Mouse (Mus musculus) lung, adult 2 months (tissue): Measurements from ENCODE around the gene Izumo1.

Experiments
- CTCF ChIP-seq: fragments of 200-500 bp; IDR thresholded peaks from 2 replicates; pipeline ENCODE4 v1.5.1; 2011; ENCODE audit warnings: mild to moderate bottlenecking, low read length, control low read depth; ENCODE audit not compliant: insufficient read depth
- POLR2A ChIP-seq: fragments of 200-500 bp; IDR thresholded peaks from 2 replicates; pipeline ENCODE4 v1.6.1; 2011; ENCODE audit warnings: low read depth, mild to moderate bottlenecking, control low read depth, low read length, borderline replicate concordance; ENCODE audit errors: extremely low read depth

DNA sequence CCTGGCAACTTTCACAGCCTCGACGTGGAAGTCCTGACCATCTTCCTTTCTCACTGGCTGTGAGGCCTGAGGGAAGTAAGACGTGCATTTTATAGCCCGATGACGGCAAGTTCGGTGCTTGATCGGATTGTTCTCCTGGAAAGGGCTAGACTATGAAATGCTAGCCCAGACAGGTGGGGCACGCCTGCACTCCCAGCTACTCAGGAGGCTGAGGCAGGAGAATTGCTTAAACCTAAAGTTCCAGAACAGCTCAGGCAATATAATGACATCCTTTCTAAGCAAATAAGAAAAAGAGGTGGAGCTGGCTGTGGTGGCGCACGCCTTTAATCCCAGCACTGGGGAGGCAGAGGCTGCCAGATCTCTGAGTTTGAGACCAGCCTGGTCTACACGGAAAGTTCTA lies 1.9 kb downstream of the Izumo1 start:
- TF ChIP-seq CTCF: no peak
- TF ChIP-seq POLR2A: no peak
